Mouse (Mus musculus) kidney, postnatal 4 days (tissue): ENCODE data around the gene Ccdc85c.
A peak's percentile ranks its signal among the peaks of the same experiment; 100 is the strongest.

ENCODE experiments used
- DNase-seq, 2 experiments: peaks; one replicate each; pipeline ENCODE4 v3.0.0; 2021; ENCODE audit warnings: mixed read lengths in 2 of 2

Gene Ccdc85c

DNA sequence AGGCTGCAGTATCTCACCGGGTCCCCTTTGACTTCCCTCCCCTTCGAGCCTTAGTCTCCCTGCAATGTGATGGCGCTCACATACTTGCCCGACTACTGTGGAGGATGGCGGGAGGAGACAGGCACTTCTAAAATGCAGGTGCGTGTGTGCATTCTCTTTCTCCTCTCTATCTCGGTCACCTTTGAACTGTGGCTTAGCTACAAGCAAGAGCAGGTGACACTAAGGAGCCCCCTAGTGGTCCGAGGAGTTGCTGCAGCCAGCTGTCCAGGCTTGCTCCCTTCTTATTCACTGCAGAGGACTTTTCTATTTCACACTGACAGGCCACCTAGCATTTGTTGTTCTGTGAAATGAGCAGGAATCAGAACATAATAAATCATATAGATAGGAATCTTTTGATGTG lies 17.7 kb upstream of the Ccdc85c start:
- peak; percentile 86 to 87 for DNase-seq

DNA sequence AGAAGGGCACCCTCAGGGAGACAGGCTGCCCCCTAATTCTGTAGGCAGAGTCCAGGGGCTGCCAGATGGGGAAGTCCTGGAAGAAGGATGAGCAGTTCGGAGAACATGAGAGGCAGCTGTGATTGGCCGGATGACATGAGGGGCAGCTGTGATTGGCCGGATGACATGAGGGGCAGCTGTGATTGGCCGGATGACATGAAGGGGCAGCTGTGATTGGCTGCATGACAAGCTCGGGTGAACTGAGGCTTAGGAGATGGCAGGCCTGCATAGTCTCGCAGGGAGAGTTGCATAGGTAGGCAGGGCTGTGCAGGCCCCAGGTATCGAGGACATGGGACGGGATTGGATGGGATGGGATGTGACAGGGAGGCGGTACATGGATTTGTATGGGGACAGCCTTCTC lies 17.2 kb upstream of the Ccdc85c start:
- DNase-seq: peak; percentile 46 to 61

DNA sequence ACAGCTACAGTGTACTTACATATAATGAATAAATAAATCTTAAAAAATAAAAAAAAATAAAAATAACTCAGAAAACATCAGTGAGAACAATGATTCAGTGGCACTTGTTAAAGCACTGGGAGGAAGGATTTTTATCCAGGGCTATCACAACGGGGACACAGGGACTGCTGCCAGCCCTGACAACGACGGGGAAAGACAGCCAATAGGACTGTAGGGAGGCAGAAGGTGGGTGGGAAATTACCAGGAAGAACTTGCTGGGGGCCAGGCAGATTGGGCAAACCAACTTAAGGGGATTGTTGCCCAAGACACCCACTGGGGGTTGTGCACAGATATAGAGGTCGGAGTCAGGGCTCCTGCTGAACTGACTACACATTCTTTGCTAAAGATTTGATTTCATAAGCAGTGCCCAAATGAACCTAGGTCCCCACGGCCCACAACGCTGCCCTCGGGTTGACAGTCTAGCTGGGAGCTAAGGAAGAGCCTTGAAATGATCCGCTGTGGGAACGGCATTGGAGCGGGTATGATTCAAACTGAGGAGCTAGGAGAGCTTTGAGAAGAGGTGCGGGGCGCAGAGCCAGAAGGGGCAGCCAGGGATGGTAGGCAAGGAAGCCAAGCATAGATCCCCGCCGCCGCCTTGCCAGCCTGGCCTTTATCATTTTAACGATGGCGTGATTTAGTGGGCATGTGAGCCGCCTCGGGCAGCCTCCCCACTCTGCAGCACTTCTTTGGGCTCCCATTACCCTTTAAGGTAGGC lies 13.1 kb upstream of the Ccdc85c start:
- no peak for DNase-seq

DNA sequence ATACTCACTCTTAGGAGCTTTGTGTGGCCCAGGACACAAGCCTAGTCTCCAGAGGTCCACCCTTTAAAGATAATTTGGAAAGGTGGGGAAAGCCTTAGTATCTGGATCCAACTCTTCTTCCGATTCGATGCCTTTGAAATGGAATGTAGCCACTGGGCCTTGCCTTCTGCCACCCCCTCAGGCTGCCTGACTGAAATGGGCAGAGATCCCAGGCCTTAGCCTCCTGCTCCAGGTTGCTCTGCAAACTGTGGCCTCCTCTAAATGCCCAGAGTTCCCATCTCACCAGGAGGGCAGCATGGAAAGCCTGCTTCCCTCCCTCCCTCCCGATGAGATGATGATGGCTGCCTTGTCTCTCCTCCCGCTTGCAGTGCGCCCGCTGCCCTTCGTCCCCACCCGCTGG lies 11.8 kb upstream of the Ccdc85c start:
- DNase-seq: no peak

DNA sequence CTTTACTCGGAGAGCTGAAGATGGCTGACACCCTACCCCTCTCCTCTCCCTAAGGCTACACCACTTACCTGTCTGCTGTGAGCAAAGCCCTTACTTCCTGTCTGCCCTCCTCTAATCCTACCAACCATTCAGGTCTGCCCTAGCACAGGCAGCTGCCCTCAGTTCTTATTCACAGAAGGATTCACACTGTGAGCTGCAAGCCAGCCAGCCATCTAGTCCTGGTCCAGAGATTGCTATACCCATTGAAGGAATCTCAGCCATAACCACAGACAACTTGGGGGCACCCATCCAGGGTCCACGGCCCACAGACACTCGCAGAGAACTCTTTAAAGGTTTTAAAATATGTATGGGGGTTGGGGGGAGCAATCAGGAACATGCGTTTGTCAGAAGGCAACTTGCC lies 11.2 kb upstream of the Ccdc85c start:
- DNase-seq: no peak

DNA sequence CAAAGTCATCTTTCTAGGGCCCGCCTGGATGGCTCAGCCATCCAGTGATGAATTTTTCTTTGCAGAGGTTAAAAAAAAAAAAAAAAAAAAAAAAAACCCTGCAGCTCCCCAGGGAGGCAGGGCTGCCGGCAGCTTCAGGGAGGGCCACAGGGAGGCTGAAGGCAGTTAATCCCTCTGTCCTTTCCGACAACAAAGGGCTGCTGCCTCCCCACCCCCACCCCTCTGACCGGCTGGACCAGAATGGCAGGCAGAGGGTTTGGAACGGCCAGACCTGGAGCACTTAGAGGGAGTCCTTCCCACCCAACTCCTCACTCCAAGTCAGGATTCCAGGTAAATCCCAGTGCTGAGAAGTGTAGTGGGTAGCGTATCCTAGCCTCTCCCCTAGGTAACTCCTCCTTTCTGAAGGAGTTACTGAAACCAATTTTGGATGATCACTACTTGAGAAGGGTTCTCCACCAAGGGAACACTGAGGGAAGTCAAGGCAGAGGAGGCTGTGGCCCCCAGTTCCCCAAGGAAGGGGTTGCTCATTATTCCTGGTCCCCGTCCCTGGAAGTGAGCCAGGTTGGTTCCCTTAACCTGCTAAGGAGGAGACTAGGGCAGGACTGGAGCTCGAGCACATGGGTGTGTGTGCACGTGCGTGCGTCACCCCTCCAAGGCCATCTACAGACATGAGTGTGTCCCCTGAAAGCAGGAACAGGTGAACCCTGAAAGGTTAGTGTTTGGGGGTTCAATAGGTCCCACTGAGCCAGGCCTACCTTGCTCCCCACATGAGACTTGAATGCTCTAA lies 10.2 kb upstream of the Ccdc85c start:
- DNase-seq: peak in 1 of 2 experiments; percentile 15

DNA sequence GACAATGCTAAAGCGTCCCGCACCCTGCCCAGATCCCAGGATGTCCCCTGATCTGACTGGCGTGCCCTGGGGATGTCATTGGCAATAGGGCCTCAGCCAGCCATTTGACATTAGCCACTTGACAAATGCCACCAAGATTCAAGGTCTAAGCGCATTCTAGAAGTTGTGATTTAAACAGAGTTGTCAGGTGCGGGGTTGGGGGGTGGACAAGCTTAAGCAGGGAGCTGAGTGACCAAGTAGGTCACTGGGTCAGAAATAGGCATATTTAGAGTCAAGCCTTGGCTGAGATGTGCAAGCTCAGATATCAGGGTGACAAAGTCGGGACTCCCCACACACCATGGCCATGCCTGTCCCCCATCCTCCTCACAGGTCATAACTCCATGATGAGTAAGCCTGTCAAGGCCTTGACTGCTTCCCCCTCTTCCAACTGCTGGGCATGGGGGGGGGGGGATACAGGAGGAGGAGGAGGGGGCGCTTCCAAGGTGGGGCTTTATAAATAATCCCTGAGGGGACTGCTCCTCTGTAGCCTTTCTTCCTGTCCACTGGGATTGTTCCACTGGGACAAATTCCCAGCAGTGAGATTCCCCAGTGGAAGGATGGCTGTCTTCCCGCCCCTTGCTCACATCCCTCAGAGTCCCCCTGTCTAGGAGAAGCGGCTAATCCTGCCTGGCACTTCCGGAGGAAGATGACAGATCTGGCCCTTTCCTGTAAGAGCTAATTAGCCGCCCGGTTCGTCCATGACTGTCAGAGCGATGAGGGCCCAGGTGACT lies 9.4 kb upstream of the Ccdc85c start:
- DNase-seq: peak; percentile 32 to 53

DNA sequence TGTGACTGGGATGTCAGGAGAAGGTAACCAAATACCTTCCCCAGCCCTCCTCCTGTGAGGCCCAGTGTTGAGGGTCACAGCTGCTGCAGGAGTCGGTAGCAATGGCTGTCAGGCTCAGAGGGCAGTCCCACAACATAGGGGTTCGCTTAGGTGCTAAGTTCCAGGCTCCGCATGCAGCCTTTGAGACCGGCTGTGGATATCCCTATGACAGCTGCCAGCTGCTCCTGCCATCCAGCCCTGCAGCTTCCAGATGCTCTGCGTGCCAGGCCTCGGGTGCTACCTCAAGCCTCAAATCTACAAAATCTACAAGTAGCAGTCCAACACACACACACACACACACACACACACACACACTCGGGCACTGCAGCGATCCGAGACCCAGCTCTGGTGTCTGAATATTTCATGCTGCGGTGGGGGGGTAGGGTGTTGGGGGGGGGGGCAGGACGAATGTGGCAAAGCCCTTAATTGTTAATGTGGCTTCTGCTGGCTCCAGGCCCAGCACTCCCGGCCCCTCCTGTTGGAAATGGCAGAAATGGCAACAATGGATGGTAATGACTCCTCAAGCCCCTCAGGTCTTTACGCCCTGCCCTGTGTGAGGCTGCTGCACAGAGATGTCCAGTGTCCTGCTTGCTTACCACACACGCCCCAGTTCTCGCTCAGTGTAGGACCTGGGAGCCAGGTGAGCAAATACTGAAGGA lies 3.1 kb upstream of the Ccdc85c start:
- DNase-seq: peak in 1 of 2 experiments; percentile 16

DNA sequence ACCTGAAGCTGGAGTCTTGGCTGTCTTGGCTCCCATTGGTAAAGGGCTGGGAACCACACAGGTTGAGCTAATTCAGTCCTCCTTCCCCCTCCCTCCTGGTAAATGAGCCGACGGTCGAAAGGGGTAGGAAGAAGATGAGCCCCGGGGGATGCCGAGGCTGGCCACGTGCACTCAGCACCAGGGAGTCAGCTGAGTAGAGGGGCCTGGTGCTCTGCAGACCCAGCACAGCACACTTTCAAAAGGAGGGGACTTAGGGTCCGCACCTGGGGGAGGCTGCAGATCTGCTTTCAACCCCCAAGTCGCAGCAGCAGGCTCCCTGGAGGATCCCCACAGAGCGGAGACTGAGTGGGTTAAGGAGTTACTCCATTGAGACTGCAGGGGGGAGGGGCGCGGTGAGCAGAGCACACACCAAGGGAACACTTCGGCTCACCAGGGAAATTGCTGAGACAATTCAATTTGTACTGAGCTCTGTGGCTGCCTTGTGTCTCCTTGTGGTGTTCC lies 2.2 kb upstream of the Ccdc85c start:
- DNase-seq: peak; percentile 47 to 63

DNA sequence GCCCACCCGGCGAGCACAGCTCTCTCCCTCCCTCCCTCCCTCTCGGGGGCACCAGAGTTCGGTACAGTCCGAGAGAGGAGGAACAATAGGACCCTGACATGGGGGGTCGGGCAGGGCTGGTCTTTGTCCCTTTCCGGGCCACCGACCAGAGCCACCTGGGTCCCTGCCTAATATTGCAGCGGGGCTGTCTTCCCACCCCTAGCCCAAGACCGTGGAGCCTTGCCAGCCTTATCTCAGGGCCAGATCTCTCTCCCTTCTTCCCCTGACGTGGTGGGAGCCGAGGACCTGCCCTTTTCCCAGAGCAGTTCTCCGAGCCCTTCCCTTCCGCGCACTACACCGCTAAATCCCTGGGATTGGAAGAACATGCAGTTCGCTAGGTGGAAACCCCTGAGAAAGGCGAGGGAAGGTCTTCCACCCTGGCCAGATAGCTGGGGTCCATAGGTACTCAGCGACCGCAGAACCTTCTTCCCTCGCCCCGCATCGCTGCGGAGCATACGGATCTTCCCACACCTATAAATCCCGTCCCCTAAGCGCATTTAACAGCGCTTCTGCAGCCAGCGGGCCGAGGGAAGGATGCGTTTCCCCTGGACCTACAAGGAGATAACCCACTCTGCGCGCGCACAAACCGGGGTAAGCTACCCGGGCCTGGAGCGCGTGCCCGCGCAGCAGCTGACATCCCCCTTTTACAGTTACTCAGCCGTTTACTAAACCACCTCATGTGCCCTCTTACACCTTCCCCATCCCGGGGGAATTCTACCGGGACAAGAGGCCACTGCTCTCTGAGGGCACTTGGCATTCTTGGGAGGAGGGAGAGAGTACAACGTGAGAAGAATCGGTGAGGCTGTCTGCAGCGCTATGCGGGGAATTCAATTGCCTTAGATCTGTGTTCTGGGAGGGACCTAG lies 946 bp upstream of the Ccdc85c start:
- peak; percentile 54 to 68 for DNase-seq

DNA sequence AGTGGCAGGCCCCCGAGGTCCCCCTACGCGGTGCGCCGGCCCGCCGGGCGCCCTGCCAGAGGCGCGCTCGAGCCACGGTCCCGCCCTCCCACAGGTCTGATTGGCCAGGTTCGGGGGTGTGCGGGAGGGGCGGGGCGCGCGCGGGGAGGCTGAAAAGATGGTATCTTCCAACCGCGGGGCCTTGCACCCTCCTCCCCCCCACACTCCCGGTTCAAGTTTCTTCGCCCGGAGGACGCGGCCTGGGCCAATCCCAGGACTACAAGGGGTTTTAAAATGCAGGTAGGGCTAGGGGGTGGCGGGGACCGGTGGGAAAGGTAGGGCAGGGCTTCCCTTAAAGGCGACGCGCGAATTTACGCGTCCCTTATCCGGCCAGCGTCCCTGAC lies 274 bp upstream of the Ccdc85c start:
- peak; percentile 97 to 99 for DNase-seq

DNA sequence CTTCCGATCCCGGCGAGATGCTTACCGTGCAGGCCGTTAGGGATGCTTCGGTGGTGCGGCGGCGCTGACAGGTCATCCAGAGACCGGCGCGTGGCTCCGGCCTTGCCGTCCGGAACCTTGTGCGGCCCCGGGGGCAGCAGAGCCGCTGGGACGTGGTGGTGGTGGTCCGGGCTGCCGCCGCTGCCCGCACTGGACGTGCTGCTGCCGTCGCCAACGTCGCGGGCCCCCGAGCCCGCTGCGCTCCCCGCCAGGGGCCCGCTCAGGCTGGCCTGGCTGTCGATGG lies 971 bp downstream of the Ccdc85c start:
- peak; percentile 22 to 53 for DNase-seq

DNA sequence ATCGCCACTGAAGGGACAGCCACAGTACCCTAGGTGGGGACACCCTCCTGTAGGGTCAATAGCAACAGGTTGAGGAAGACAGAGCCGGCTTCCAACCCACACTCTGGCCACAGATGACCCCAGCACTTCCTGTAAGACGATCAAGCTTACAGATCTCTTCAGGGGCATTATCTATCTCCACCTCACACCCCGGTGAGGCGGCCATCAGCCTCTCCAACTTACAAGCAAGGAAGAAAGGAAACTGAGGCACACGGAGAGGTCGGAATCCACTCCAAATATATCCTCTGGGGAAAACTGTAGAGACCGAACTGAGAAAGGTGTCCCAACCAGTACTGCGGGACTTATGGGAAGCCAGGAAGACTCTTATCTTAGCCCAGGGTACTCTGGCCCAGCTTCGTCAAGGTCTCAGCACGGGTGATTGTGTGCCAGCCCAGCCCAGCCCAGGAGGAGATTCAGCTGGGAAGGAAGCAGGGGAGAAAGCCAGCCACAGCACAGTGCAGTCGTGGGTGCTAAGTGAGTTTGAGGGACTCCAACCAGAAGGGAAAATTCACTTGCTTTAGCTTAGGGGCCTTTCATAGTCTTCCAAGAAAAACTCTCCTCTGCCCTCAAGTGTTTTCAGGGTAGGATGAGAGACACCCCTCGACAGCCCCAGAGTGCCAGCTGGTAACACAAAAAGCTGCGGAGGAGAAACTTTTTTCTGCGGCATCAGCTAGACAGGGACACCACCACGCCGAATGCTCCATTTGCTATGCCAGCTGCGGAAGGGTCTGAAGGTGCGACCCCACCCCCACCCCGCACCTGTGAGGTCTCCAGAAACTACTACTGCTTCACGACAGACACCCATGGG lies 1.5 kb downstream of the Ccdc85c start:
- DNase-seq: peak in 1 of 2 experiments; percentile 28

DNA sequence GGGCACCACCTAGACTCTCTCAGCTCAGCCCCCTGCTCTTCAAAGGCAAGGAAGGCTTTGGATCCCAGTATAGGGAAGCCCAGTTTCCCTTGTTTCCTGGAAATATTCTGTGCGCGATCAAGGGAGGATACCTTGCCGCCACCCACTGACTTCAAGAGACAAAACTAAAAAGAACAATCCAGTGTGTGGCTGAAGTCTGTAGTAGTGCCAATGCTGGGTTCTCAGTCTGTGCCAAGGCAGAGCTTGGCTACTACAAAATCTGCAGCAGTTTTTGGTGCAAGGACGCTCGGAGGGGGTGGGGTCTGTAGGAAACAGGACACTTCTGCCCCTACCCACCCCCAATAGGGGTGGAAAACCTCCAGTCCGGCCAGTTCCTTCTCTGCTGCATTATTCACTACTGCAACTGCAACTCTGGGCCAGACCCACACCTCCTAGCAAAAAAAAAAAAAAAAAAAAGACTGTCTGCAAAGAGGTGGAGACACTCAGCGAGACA lies 3.0 kb downstream of the Ccdc85c start:
- DNase-seq: no peak

DNA sequence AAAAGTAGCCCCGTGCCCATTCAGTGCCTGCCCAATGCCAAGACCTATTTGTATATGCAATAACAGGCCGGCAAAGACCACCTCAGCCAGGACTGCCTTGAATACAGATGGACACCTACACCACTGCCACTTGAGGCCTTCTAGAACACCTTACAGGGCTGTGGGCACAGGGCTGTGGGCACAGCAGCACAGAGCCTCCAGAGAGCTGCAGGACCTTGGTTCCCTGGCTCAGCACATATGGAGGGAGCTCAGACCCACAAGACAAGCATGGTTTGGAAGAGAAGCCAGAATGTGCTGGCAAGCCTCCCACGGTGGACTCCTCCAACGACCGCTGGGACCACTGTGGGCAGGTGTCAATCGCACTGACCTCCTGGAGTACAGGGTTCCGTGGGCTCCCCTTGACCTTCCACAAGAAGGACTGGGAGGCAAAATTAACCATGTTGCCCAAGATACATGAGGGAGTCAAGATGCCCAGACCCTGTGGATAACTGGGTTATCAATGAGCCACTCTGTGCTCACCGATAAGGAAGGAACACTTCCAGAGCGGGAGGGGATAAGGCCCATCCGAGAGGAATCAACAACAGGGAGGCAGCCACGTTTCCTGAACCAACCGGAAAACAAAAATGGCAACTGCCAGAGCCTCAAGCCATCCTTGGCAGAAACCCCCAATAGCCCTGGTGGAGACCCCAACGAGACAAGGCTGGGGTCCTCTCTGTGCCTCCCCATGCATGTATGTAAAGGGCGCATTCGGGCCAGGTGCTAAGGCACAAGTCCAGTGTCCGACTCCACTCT lies 3.7 kb downstream of the Ccdc85c start:
- DNase-seq: no peak

DNA sequence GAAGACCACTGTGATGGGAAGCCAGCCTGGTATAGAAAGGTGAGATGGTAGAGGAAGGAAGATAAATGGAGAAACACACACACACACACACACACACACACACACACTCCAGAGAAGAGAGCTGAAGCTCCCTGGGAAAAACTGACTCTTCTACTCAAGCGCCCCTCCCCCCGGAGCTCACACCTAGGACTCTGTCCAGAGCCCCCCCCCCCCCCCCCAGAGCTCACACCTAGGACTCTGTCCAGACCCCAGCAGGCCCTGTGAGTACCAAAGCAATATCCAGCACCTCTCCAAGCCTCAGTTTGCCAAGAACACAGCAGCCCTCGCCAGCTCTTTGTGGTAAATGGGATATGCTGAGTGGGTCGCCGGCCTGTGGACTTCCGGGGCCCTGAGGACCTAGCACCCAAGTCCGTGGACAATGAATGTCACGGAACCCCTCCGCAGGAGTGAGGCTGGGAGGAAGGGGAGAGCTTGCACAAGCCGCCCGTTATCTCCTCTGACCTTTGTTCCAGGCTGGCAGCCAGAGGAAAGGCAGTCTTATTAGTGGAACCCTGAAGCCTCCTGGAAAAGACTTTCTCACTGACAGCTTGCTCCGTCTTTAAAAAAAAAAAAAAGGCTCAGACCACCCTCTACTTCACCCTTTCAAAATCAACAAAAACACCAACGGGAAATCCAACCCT lies 4.8 kb downstream of the Ccdc85c start:
- DNase-seq: no peak

DNA sequence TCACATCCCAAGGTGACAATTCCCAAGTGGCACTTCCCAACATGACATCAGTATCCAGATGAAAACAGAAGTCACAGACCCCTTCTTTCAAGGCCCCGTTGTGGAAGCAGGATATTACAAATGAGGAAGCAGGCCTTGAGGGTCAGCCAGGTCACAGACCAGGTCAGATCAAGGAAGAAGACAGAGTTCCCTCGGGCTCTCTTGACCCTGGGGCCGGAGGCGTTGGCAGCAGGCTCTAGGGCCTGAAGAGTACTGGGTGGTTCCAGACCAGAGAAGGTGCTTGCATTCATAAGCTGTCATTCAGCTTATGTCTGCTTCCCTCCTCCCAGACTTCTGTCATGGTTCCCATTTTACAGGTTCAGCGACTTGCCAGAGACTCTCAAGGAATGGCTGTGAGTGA lies 5.5 kb downstream of the Ccdc85c start:
- no peak for DNase-seq

DNA sequence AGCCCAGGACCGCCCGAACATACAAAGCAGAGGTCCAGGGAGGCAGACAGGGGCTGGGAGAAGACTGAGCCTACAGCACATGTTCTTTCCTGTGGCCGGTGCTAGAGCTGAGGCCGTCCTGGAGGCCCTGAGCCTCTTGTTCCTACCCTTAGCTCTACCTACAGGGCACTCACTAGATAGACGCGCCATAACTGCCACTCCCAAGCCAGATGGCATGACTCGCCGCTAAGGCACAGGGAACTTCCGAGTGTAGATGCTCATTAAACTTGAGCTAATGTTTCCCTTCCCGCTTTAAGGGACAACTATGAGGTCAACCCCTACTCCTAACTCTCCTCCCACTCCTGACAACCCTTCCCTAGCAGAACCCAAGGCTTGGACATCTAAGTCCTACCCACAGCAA lies 6.3 kb downstream of the Ccdc85c start:
- no peak for DNase-seq

DNA sequence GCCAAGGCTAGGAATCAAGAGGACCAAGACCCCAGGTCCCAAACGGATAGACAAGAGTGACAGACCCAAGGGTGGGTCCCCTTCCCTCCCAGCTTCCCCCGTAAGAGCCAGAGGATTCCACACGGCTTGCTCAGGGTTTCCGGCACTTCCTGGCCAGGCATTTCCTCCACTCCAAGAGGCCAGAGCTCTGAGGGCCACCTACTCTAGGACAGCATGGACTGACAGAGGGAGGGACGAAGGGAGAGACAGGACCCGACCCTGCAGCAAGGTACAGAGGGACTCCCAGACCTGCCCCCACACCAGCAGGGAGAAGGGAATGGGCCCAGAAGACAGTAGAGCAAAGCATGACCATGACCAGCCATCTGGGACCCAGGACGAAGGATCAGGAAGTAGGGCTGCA lies 7.6 kb downstream of the Ccdc85c start:
- DNase-seq: no peak
